Mouse (Mus musculus) neural tube, embryonic 11.5 days (tissue): ENCODE measurements around the gene Smok3c. TPM values are rescaled to one million over a fixed set of nuclear protein-coding genes. Genes with fewer than 3 reads are reported as not detected.
"Not testable (repeated sequence)": the region's sequence is repeated elsewhere in the genome, so short reads cannot be mapped to it uniquely, and the experiment has no call there.

Experiments
- ATAC-seq: fragments of 200-750 bp; cut with Nextera tagmentation; 2 replicates; pipeline ENCODE4 v1.8.0; 2017; ENCODE audit warnings: moderate number of reproducible peaks, mild to moderate bottlenecking, moderate TSS enrichment, moderate library complexity; ENCODE audit not compliant: insufficient read depth, low FRiP score, low TSS enrichment
- DNase-seq: peaks from one replicate; pipeline ENCODE4 v3.0.0-alpha.2; 2015; ENCODE audit warnings: low spot score
- H3K27ac ChIP-seq: fragments of 300-500 bp; sonication (generic); 2 replicates; pipeline ENCODE4 v1.5.1; 2014; ENCODE audit warnings: low read depth, mild to moderate bottlenecking, low read length
- H3K27me3 ChIP-seq: fragments of 300-500 bp; sonication (generic); 2 replicates; pipeline ENCODE4 v1.6.1; 2014; ENCODE audit warnings: mild to moderate bottlenecking, low read length, mixed read lengths; ENCODE audit not compliant: control insufficient read depth, insufficient read depth
- H3K36me3 ChIP-seq: fragments of 300-500 bp; sonication (generic); 2 replicates; pipeline ENCODE4 v1.6.1; 2014; ENCODE audit warnings: mild to moderate bottlenecking, low read length, moderate library complexity, mixed read lengths; ENCODE audit not compliant: control insufficient read depth, insufficient read depth
- H3K4me1 ChIP-seq: fragments of 300-500 bp; sonication (generic); 2 replicates; pipeline ENCODE4 v1.6.1; 2014; ENCODE audit warnings: low read length, mixed read lengths; ENCODE audit not compliant: control insufficient read depth, insufficient read depth
- H3K4me2 ChIP-seq: fragments of 300-500 bp; sonication (generic); 2 replicates; pipeline ENCODE4 v1.6.1; 2014; ENCODE audit warnings: low read depth, mild to moderate bottlenecking, moderate library complexity
- H3K4me3 ChIP-seq: fragments of 300-500 bp; sonication (generic); 2 replicates; pipeline ENCODE4 v1.5.1; 2014; ENCODE audit warnings: low read depth, low read length
- H3K9ac ChIP-seq: fragments of 300-500 bp; sonication (generic); 2 replicates; pipeline ENCODE4 v1.6.1; 2014; ENCODE audit warnings: mild to moderate bottlenecking, low read length
- H3K9me3 ChIP-seq: fragments of 300-500 bp; sonication (generic); 2 replicates; pipeline ENCODE4 v1.6.1; 2016; ENCODE audit warnings: low read length; ENCODE audit not compliant: control insufficient read depth
- WGBS: fragments of 180-500 bp; shearing (Covaris S2); extraction: QIAGEN DNeasy Blood & Tissue Kit; methylation state at CpG from one replicate; pipeline ENCODE4 v1.1.7; 2014; 5-methylcytosine and 5-hydroxymethylcytosine counted together
- polyA plus RNA-seq: library from polyadenylated mRNA; unstranded; fragments of >200 nt; fragmentation: Nextera tagmentation; extraction: Ambion mirVana; gene quantifications from 2 replicates; pipeline ENCODE4 v1.2.1, GENCODE M21; 2014

Smok3c gene
- not detected in 2 replicates for polyA plus RNA-seq

- H3K9ac ChIP-seq, H3K4me1 ChIP-seq, DNase-seq, H3K4me2 ChIP-seq, H3K36me3 ChIP-seq, H3K9me3 ChIP-seq, H3K27me3 ChIP-seq, ATAC-seq, H3K27ac ChIP-seq, H3K4me3 ChIP-seq: not testable (repeated sequence)
- WGBS, result no CpG with 5 or more reads among the region's 5 CpGs
Measured at GRCm38 (mm10) chr5:138052894-138053293, at the start of gene Smok3c. Gene Smok3c, plus strand, starts transcription at chr5:138053194.

- no peaks in the 10 kb centered on the region for H3K36me3 ChIP-seq
- no peaks in the 10 kb centered on the region for H3K4me1 ChIP-seq
- 94% methylated on average over 5 of the region's 5 CpGs for WGBS
Measured at GRCm38 (mm10) chr5:138009437-138009836, 43.6 kb upstream of the Smok3c start.

GRCm38 (mm10) chr5:138012382-138012781 lies 40.6 kb upstream of the Smok3c start:
- WGBS, result 92% methylated on average over 5 of the region's 5 CpGs
- DNase-seq, result no peak
- Histone ChIP-seq H3K27ac (no peak overlapping the region), H3K27me3 (no peaks in the 10 kb centered on the region), H3K4me2 (no peak overlapping the region), H3K4me1 (no peaks in the 10 kb centered on the region), H3K36me3 (no peaks in the 10 kb centered on the region), H3K9ac (no peak overlapping the region), H3K4me3 (no peak overlapping the region), H3K9me3 (no peaks in the 10 kb centered on the region)
- no peak for ATAC-seq

More at GRCm38 (mm10) chr5:138009437-138009836, 43.6 kb upstream of the Smok3c start:
- no peak for DNase-seq
- no peaks in the 10 kb centered on the region for H3K9me3 ChIP-seq
- no peak overlapping the region for H3K4me3 ChIP-seq
- no peak for ATAC-seq
- H3K27ac ChIP-seq, result no peak overlapping the region
- no peak overlapping the region for H3K9ac ChIP-seq
- H3K27me3 ChIP-seq, result no peaks in the 10 kb centered on the region
- H3K4me2 ChIP-seq, result no peak overlapping the region

DNA sequence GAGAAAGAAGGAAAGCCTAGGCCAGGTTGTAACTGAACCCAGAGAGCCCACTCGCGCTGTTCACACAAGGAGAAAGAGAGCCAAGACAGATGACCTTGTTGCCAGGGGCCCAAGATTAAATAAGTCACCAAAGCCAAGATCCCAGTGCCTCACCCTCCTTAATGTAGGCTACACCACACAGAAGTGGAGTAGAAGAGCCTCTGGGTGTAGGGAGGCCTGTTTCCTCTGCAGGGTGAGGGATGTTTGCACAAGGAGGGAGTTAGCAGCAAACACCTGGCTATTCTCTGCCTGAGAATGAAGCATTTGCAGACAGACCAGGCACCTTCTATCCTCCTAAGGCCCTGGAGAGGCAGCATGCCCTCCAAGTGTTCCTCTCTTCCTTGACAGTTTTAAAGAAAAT lies 36.5 kb upstream of the Smok3c start:
- Histone ChIP-seq H3K27ac (no peak overlapping the region), H3K4me1 (no peaks in the 10 kb centered on the region), H3K36me3 (no peaks in the 10 kb centered on the region), H3K4me2 (no peak overlapping the region), H3K27me3 (no peaks in the 10 kb centered on the region), H3K9me3 (no peaks in the 10 kb centered on the region), H3K4me3 (no peak overlapping the region), H3K9ac (no peak overlapping the region)
- DNase-seq (no peak), ATAC-seq (no peak)
- WGBS, result 94% methylated on average over 2 of the region's 2 CpGs

DNA sequence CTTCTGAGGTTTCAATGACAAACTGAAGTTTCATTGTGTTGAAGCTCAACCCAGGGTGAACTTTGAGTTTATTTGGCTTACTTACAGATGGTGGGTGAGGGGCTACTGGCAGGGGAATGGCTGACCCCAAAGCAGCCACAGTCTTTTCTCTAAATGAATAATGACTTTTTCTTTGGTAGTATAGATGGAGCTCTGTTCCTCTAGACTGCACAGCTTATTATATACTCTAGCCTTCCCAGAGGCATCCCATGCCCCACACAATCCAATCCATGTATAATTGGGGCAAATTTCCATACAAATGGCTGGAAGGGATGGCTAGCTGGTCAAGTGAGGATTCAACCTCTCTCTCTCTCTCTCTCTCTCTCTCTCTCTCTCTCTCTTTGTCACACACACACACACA lies 36.0 kb upstream of the Smok3c start:
- Histone ChIP-seq H3K4me2 (no peak overlapping the region), H3K27me3 (no peaks in the 10 kb centered on the region), H3K9ac (no peak overlapping the region), H3K4me3 (no peak overlapping the region), H3K27ac (no peak overlapping the region), H3K36me3 (no peaks in the 10 kb centered on the region), H3K4me1 (no peaks in the 10 kb centered on the region), H3K9me3 (no peaks in the 10 kb centered on the region)
- DNase-seq (no peak), ATAC-seq (no peak)

DNA sequence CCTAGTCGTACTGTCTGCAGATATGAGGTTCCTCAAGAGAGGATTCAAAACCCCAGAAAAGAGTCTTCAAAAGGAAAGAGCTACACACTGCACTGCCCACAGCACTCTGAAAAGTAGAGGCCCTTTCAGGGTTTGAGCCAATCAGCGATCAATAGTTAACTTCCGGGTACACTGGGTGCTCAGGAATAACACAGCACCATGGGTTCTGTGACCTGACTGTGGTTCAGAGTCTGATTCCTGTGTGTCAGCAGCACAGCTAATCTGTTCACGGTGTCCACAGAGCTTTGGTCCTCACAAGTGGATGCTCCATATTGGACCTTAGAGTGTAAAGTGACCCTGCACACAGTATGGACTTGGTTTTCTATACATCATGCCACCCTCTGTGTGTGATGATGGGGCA lies 33.4 kb upstream of the Smok3c start:
- WGBS, result 87% methylated on average over 3 of the region's 4 CpGs

GRCm38 (mm10) chr5:138020961-138021479 lies 32.0 kb upstream of the Smok3c start, which contains the start of the genes Smok3a and Smok3b:
Gene Smok3a, plus strand, starts transcription at chr5:138021261.
Gene Smok3b, plus strand, starts transcription at chr5:138021429.
- H3K36me3 ChIP-seq, H3K4me3 ChIP-seq, H3K4me1 ChIP-seq, DNase-seq, H3K9me3 ChIP-seq, H3K4me2 ChIP-seq, H3K27me3 ChIP-seq, H3K27ac ChIP-seq, ATAC-seq, H3K9ac ChIP-seq: not testable (repeated sequence)
- WGBS, result 95% methylated on average over 3 of the region's 7 CpGs

More for the DNA sequence above, 33.4 kb upstream of the Smok3c start:
- ATAC-seq, H3K4me2 ChIP-seq, H3K4me3 ChIP-seq, DNase-seq, H3K4me1 ChIP-seq, H3K27ac ChIP-seq, H3K9ac ChIP-seq, H3K9me3 ChIP-seq, H3K27me3 ChIP-seq, H3K36me3 ChIP-seq: not testable (repeated sequence)

- H3K4me3 ChIP-seq, result no peak overlapping the region
- H3K4me2 ChIP-seq, result no peak overlapping the region
- ATAC-seq (no peak), DNase-seq (no peak)
- no peak overlapping the region for H3K27ac ChIP-seq
- no peaks in the 10 kb centered on the region for H3K36me3 ChIP-seq
- H3K4me1 ChIP-seq, result no peaks in the 10 kb centered on the region
- H3K9me3 ChIP-seq, result no peaks in the 10 kb centered on the region
- WGBS, result 85% methylated on average over 4 of the region's 4 CpGs
- no peaks in the 10 kb centered on the region for H3K27me3 ChIP-seq
- H3K9ac ChIP-seq, result no peak overlapping the region
Measured at GRCm38 (mm10) chr5:138073803-138074202, 20.8 kb downstream of the Smok3c start.

DNA sequence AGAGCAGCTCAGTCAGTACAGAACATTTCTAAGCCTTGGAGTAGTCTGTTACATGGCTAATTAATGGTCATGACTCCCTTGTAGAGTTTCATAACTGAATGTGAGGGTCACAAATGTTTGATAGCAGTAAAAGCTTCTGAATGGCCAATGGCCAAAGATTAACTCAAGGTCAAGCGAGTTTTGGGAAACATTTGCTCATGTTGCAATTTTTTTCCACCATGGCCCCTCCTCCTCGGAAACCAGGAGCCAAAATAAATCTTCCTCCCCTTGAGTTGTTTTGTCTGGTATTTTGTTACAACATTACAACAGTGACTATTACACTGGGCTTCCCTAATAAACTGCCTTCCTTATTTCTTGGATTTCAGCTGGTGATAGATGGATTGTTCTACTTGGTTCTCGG lies 22.7 kb downstream of the Smok3c start:
- Histone ChIP-seq H3K9ac (no peak overlapping the region), H3K36me3 (no peaks in the 10 kb centered on the region), H3K4me3 (no peak overlapping the region), H3K4me2 (no peak overlapping the region), H3K27me3 (no peaks in the 10 kb centered on the region), H3K9me3 (no peaks in the 10 kb centered on the region), H3K27ac (no peak overlapping the region), H3K4me1 (no peaks in the 10 kb centered on the region)
- ATAC-seq (no peak), DNase-seq (no peak)
- WGBS, result 78% methylated on average over 3 of the region's 3 CpGs
